Mouse (Mus musculus) lung, postnatal 0 days (tissue): ENCODE data around the gene Gm3594.
"Not testable (repeated sequence)": the region's sequence is repeated elsewhere in the genome, so short reads cannot be mapped to it uniquely, and the experiment has no call there.

Source experiments
- CTCF ChIP-seq: IDR thresholded peaks from 2 replicates; pipeline ENCODE4 v1.5.1; 2016; ENCODE audit warnings: antibody characterized with exemption, mild to moderate bottlenecking
- EP300 ChIP-seq: IDR thresholded peaks from 2 replicates; pipeline ENCODE4 v1.6.1; 2016; ENCODE audit warnings: antibody characterized with exemption, mild to moderate bottlenecking, control low read depth

GRCm38 (mm10) chr14:6412382-6412781, 32.0 kb downstream of the Gm3594 start, which contains the start of gene Gm3591:
- TF ChIP-seq CTCF, EP300: not testable (repeated sequence)
